Mouse (Mus musculus): ENCODE results near the gene Prelid1.

Prelid1 gene

GRCm38 (mm10) chr13:55332331-55332730 is 12.0 kb downstream of the Prelid1 start:
- peak; percentile 91 for DNase-seq (ENCODE audit: low read depth, low spot score)

GRCm38 (mm10) chr13:55335701-55336100 is 15.4 kb downstream of the Prelid1 start:
- no peak for DNase-seq (ENCODE audit: low read depth, low spot score)

- DNase-seq (ENCODE audit: low read depth, low spot score): no peak
Measured at GRCm38 (mm10) chr13:55337341-55337975, 17.2 kb downstream of the Prelid1 start.

- no peak for DNase-seq (ENCODE audit: low read depth, low spot score)
Measured at GRCm38 (mm10) chr13:55338131-55339054, 18.1 kb downstream of the Prelid1 start.

- peak; percentile 61 for DNase-seq (ENCODE audit: low read depth, low spot score)
Measured at GRCm38 (mm10) chr13:55339259-55339658, 19.0 kb downstream of the Prelid1 start.

- no peak for DNase-seq (ENCODE audit: low read depth, low spot score)
Measured at GRCm38 (mm10) chr13:55342469-55342868, 22.2 kb downstream of the Prelid1 start.

DNA sequence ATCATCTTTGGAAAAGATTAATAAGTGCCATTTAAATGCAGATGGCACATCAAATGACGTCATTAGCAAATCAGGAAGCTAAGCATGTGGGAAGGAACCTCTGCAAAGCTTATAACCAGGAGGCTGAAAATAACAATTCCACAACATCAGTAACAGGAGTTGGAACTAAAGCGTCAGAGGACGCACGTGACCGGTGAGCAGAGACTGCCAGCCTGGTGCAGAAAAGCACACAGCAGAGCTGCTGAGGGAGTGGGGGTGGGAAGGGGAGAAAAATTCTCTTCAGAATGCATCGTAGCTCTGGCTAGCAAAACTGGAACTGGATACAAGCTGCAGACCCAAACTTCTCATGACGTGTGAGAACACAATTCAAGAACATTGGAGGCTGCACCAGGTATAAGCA is 24.0 kb downstream of the Prelid1 start:
- DNase-seq (ENCODE audit: low read depth, low spot score): no peak

- DNase-seq (ENCODE audit: low read depth, low spot score): no peak
Measured at GRCm38 (mm10) chr13:55346745-55347144, 26.4 kb downstream of the Prelid1 start.

DNA sequence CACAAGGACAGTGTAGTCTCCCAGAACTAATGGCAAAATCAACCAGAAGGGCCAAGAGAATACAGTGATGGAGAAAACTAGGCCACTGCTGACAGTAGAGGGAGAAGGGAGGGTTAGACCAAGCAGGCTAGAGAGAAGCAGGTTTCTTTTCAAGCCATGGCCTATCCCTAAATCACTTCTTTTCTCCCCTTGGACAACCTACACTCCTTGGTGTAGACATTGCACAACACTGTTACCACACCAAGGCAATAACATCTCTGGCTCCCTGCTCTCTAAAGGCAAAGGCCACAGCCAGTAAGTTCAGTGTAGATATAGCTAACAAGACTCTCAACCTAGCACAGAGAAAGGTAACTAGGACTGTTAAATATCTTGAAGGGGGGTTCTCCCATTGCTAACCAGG is 40.8 kb downstream of the Prelid1 start:
- DNase-seq (ENCODE audit: low read depth, low spot score): peak; percentile 12

DNA sequence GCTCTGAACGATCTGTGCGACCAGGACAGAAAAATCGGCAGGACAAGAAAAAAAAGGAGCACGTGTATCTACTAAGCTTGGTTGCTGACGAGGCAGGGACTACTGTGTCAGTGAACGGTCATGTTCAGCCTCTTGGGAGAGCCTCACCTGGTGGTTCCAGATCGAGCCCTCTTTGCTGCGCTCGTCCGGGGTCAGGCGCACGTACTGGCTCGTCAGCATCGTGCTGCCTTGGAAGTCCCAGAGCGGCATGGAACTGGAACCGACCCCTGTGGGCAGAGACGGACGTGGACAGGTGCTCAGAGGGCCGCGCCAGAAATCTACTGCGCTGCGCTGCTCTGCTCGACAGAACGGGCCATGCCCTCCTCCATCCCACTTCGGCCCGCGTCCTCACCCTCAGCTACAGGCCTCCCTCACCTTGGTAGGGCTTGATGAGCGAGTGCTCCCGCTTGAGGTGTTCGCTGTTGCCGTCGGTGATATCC is 41.7 kb downstream of the Prelid1 start:
- no peak for DNase-seq (ENCODE audit: low read depth, low spot score)

- peak; percentile 99 for DNase-seq (ENCODE audit: low read depth, low spot score)
Measured at GRCm38 (mm10) chr13:55362453-55363060, 42.3 kb downstream of the Prelid1 start, which contains the start of gene Lman2. Gene Lman2, minus strand, starts transcription at chr13:55362783.

GRCm38 (mm10) chr13:55368401-55368800 is 48.1 kb downstream of the Prelid1 start:
- peak; percentile 15 for DNase-seq (ENCODE audit: low read depth, low spot score)

DNA sequence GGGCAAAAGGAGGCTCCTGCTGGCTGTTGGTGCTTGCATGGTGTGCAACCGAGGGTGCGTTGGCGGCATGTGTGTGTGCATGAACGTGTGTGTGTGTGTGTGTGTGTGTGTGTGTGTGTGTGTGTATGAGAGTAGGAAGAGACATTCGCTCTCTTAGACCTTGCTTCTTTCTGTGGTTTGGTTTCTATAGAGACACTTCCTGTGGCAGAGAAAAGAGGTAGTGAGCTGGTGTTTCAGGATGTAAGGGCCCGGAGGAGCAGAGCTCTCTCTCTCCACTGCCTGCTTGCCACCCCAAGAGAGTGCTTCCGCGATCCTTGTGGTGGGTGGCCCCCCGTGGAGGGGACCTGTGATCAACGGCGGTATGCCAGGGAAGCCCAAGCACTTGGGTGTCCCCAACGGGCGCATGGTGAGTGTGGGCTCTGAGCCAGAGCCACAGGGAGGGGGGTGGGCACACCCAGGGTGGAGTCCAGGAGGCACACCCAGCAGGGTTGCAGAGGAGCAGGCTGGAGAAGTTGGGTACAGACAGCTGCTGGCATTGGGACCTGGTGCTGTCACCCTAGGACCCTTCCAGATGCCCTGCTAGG is 49.3 kb downstream of the Prelid1 start, which contains the start of gene Rgs14:
TSS of gene Rgs14 (plus strand) at position 202 of the 584 bp plus-strand sequence.
- no peak for DNase-seq (ENCODE audit: low read depth, low spot score)

DNA sequence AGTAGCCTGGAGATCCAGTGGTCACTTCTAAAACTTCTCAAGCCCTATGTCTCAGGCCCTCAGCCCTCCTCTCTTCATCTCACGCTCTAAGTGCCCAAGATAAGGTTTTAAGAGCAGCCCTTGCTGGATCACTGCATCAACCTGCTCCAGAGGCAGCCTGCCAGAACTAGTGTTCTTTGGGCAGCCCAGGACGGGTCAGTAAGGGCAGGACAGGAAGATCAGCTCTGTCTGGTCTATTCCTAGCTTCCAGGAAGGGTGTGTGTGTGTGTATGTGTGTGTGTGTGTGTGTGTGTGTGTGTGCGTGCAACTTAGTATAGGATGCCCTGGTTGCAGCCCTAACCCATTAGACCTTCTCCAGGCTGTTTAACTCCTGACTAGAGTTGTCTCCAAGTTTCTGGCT is 49.9 kb downstream of the Prelid1 start:
- no peak for DNase-seq (ENCODE audit: low read depth, low spot score)

- no peak for DNase-seq (ENCODE audit: low read depth, low spot score)
Measured at GRCm38 (mm10) chr13:55371007-55371681, 50.8 kb downstream of the Prelid1 start.

DNA sequence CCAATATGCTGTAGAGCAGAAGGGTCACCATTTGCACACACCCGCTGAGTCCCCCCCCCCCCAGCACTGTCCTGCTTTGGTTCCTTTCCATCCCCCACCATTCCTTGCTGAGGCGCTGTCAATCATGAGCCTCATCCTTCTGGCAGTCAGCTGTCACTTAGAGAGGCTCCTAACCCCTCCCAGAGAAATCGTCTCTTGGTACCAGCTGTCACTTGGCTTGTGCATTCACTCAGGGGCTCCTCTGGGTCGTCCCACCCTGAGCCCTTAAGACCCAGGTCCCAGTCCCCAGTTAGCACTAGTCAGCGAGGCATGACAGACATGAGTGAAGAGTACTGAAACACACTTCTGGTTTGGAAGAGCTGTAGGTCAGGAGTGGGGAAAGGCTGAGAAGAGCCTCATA is 51.4 kb downstream of the Prelid1 start:
- no peak for DNase-seq (ENCODE audit: low read depth, low spot score)

DNA sequence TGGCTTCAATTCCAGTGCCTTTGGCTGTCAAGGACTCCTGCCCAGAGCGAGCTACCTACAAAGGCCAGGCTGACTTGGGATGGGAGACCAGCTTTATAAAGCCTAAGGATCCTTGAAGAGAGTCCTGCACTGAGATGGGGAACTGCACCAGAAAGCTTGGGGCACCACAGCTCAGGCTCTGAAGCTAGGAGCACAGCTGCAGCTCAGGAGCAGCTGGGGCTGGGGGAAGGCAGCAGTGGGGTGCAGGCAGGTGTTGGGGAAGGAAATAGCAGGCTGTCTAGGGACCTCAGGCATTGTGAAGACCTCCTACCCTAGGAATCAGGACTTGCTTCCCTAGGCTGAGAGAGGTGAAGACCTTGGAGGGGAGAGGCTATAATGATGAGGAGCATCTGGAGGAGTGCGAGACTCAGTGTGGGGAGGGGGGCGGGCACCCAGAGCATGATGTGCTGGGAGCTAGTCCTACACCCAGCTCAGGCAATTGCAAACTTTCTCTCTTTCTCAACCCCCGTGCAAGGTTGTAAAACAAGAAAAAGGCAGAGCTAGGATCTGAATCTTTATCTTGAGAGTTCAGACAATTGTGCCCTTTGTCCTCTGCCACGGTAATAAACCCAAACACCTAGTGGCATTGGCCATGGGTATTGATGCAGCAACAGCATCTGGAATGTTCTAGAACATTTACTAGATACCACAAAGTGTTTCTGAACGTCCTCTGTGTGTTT is 54.1 kb downstream of the Prelid1 start:
- DNase-seq (ENCODE audit: low read depth, low spot score): no peak
